Mouse (Mus musculus) midbrain, embryonic 14.5 days (tissue): ENCODE data around the gene Mlycd. TPM values are rescaled to one million over a fixed set of nuclear protein-coding genes. Genes with fewer than 3 reads are reported as not detected.

Experiments used
- ATAC-seq: fragments of 200-750 bp; cut with Nextera tagmentation; 2 replicates; pipeline ENCODE4 v1.8.0; 2017; ENCODE audit warnings: moderate number of reproducible peaks, moderate library complexity; ENCODE audit not compliant: low FRiP score, low TSS enrichment
- DNase-seq: peaks from one replicate; pipeline ENCODE4 v3.0.0-alpha.2; 2015
- H3K27ac ChIP-seq: fragments of 300-500 bp; sonication (generic); replicated peaks from 2 replicates; pipeline ENCODE4 v1.5.1; 2014; ENCODE audit warnings: mild to moderate bottlenecking, low read depth, low read length, moderate library complexity
- H3K27me3 ChIP-seq: fragments of 300-500 bp; sonication (generic); 2 replicates; pipeline ENCODE4 v1.6.1; 2014; ENCODE audit warnings: low read length, control low read depth, mixed read lengths; ENCODE audit not compliant: control insufficient read depth, insufficient read depth
- H3K36me3 ChIP-seq: fragments of 300-500 bp; sonication (generic); 2 replicates; pipeline ENCODE4 v1.6.1; 2014; ENCODE audit warnings: low read length, control low read depth; ENCODE audit not compliant: control insufficient read depth, insufficient read depth
- H3K4me1 ChIP-seq: fragments of 300-500 bp; sonication (generic); 2 replicates; pipeline ENCODE4 v1.6.1; 2014; ENCODE audit warnings: mild to moderate bottlenecking, antibody characterized with exemption, low read length, control low read depth; ENCODE audit not compliant: control insufficient read depth, insufficient read depth
- H3K4me2 ChIP-seq: fragments of 300-500 bp; sonication (generic); 2 replicates; pipeline ENCODE4 v1.6.1; 2014; ENCODE audit warnings: mild to moderate bottlenecking, low read length, moderate library complexity
- H3K4me3 ChIP-seq: fragments of 300-500 bp; sonication (generic); replicated peaks from 2 replicates; pipeline ENCODE4 v1.5.1; 2014; ENCODE audit warnings: low read depth, low read length
- H3K9ac ChIP-seq: fragments of 300-500 bp; sonication (generic); replicated peaks from 2 replicates; pipeline ENCODE4 v1.6.1; 2014; ENCODE audit warnings: mild to moderate bottlenecking, low read length, moderate library complexity
- H3K9me3 ChIP-seq: fragments of 300-500 bp; sonication (generic); 2 replicates; pipeline ENCODE4 v1.6.1; 2016; ENCODE audit warnings: low read length, control low read depth, mixed read lengths; ENCODE audit not compliant: control insufficient read depth
- WGBS: fragments of 180-500 bp; shearing (Covaris S2); extraction: QIAGEN DNeasy Blood & Tissue Kit; methylation state at CpG from one replicate; pipeline ENCODE4 v1.1.7; 2014; 5-methylcytosine and 5-hydroxymethylcytosine counted together
- polyA plus RNA-seq: library from polyadenylated mRNA; unstranded; fragments of >200 nt; fragmentation: Nextera tagmentation; extraction: Ambion mirVana; gene quantifications from 2 replicates; pipeline ENCODE4 v1.2.1, GENCODE M21; 2014

Mlycd gene
- polyA plus RNA-seq, 1 experiment from 2014 or later, result 17.6 TPM

DNA sequence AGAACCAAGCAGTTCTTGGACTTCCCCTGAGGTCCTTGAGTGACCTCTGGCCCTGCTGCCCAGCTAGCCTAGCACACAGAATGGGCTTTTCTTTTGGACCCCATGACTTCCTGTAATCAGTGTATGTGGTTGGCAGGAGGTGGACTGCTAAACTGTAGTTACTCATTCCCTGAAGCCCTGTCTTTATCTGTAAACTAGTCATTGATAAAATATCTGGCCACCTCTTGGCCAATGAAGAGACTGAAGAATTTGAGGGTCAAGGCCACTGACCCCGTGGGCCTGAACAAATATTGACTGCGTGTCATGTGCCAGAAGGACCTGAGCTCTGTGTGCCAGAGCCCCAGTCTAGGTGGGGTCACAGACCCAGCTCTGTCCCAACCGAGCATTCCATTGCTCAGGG is 37.7 kb downstream of the Mlycd start:
- Histone ChIP-seq H3K4me2 (no peak overlapping the region), H3K9ac (no peak overlapping the region), H3K36me3 (no peaks in the 10 kb centered on the region), H3K27ac (no peak overlapping the region), H3K4me3 (no peak overlapping the region), H3K9me3 (no peaks in the 10 kb centered on the region), H3K4me1 (no peaks in the 10 kb centered on the region), H3K27me3 (no peaks in the 10 kb centered on the region)
- 55% methylated on average over 3 of the region's 3 CpGs for WGBS
- no peak for ATAC-seq
- DNase-seq, result no peak

- no peak within 1 kb of the TSS for H3K4me3 ChIP-seq
- no peaks in the 10 kb centered on the region for H3K36me3 ChIP-seq
- no peak within 1 kb of the TSS for H3K4me2 ChIP-seq
- no peak within 1 kb of the TSS for H3K9ac ChIP-seq
- no peaks in the 10 kb centered on the region for H3K27me3 ChIP-seq
- no peaks in the 10 kb centered on the region for H3K9me3 ChIP-seq
- ATAC-seq (no peak), DNase-seq (no peak)
- H3K27ac ChIP-seq, result no peak within 1 kb of the TSS
- 92% methylated on average over 13 of the region's 13 CpGs for WGBS
- H3K4me1 ChIP-seq, result no peaks in the 10 kb centered on the region
Measured at GRCm38 (mm10) chr8:119433582-119434174, 39.0 kb downstream of the Mlycd start, which contains the start of gene Osgin1. Gene Osgin1 (plus strand): TSS chr8:119434124.

DNA sequence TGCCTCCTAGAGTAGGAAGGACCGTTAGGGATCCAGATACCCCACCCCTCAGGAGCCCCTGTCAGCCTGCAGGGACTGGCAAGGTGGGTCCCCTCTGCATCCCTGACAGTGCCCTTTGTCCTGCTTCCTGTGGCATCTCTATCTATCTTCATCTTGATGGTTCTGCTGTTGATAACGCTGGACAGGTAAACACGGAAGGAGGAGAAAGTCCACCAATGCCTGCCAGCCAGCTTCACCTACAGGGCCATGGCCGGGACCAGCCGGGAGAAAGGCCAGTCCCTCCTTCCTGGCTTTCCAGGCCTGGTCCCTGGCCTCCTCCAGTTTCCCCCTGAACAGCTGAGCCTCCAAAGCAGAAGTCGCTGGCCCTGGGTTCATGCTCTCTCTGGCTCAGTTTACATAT is 39.9 kb downstream of the Mlycd start:
- Histone ChIP-seq H3K4me3 (no peak overlapping the region), H3K9ac (no peak overlapping the region), H3K27me3 (no peaks in the 10 kb centered on the region), H3K4me1 (no peaks in the 10 kb centered on the region), H3K9me3 (no peaks in the 10 kb centered on the region), H3K27ac (no peak overlapping the region), H3K36me3 (no peaks in the 10 kb centered on the region), H3K4me2 (no peak overlapping the region)
- WGBS, result 80% methylated on average over 6 of the region's 6 CpGs
- DNase-seq (no peak), ATAC-seq (no peak)

- no peak overlapping the region for H3K4me3 ChIP-seq
- no peak for DNase-seq
- no peaks in the 10 kb centered on the region for H3K27me3 ChIP-seq
- no peak overlapping the region for H3K27ac ChIP-seq
- no peaks in the 10 kb centered on the region for H3K36me3 ChIP-seq
- ATAC-seq, result no peak
- H3K9ac ChIP-seq, result no peak overlapping the region
- H3K4me1 ChIP-seq, result no peaks in the 10 kb centered on the region
- no peaks in the 10 kb centered on the region for H3K9me3 ChIP-seq
- WGBS, result 87% methylated on average over 7 of the region's 7 CpGs
- H3K4me2 ChIP-seq, result no peak overlapping the region
Measured at GRCm38 (mm10) chr8:119435527-119435926, 40.8 kb downstream of the Mlycd start.

DNA sequence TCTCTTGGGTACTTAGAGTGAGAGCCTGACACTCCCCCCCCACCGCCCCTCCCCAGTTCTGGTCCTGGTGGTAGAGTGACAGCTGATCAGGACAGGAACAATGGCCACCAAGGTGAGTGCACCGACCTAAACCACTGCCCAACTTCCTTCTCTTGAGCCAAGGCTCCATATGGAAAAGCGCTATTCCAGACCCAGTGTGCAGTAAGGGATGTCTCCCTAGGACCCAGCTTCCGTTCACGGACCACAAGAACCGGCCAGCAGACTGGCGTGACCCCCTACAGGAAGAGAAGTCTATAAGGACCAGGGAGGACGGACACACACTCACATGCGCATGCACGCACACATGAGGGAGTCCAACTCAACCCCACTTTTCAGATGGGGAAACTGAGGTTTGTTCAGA is 41.7 kb downstream of the Mlycd start:
- Histone ChIP-seq H3K9ac (no peak overlapping the region), H3K4me1 (no peaks in the 10 kb centered on the region), H3K36me3 (no peaks in the 10 kb centered on the region), H3K9me3 (no peaks in the 10 kb centered on the region), H3K27me3 (no peaks in the 10 kb centered on the region), H3K27ac (no peak overlapping the region), H3K4me3 (no peak overlapping the region), H3K4me2 (no peak overlapping the region)
- no peak for DNase-seq
- ATAC-seq, result no peak
- 91% methylated on average over 10 of the region's 10 CpGs for WGBS

DNA sequence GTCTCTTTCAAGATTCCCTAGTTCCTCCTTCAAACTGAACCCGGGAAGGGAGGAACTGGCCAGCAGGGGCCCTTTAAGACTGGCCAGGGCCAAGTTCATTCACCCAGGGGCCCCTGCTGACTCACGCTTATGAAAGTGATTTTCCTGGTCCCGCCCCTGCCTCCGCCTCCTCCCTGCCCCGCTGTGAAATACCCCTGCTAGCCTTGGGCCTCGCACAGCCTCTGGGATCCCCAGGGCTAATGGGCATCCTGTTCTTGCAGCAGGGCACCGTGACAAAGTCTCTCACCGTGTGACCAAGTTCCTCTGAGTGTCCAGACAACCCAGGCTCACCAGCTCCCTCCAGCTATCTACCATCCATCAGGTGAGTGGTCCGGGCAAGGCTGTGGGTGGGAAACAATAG is 42.3 kb downstream of the Mlycd start:
- Histone ChIP-seq H3K4me2 (no peak overlapping the region), H3K27ac (no peak overlapping the region), H3K36me3 (no peaks in the 10 kb centered on the region), H3K4me3 (no peak overlapping the region), H3K9ac (no peak overlapping the region), H3K4me1 (no peaks in the 10 kb centered on the region), H3K27me3 (no peaks in the 10 kb centered on the region), H3K9me3 (no peaks in the 10 kb centered on the region)
- ATAC-seq (no peak), DNase-seq (no peak)
- 22% methylated on average over 9 of the region's 9 CpGs for WGBS

DNA sequence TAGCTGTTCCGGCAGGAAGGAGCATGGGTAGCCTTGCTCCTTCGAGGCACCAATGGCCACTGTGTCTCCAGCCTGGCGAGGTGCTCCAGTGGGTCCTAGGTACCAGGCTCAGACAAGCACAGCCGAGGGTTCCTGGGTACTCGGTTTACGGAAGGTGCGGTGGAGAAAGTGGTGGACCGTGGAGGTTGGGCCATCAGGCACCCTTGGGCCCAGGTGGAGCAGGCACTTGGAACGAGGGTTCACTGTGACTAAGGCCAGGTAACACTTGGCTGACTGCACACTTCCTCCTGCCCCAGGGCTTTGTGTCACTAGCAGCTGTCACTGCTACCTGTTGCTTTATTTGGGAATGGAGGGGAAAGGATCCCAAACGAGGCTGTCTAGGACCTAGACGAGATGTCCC is 42.8 kb downstream of the Mlycd start:
- Histone ChIP-seq H3K4me1 (no peaks in the 10 kb centered on the region), H3K36me3 (no peaks in the 10 kb centered on the region), H3K4me3 (no peak overlapping the region), H3K9ac (no peak overlapping the region), H3K4me2 (no peak overlapping the region), H3K27ac (no peak overlapping the region), H3K9me3 (no peaks in the 10 kb centered on the region), H3K27me3 (no peaks in the 10 kb centered on the region)
- ATAC-seq (no peak), DNase-seq (no peak)
- 70% methylated on average over 11 of the region's 11 CpGs for WGBS

GRCm38 (mm10) chr8:119438876-119439275 is 44.2 kb downstream of the Mlycd start:
- H3K9me3 ChIP-seq, result no peaks in the 10 kb centered on the region
- ATAC-seq, result no peak
- H3K27ac ChIP-seq, result no peak overlapping the region
- no peak for DNase-seq
- no peak overlapping the region for H3K9ac ChIP-seq
- no peaks in the 10 kb centered on the region for H3K4me1 ChIP-seq
- 85% methylated on average over 6 of the region's 6 CpGs for WGBS
- no peaks in the 10 kb centered on the region for H3K36me3 ChIP-seq
- no peaks in the 10 kb centered on the region for H3K27me3 ChIP-seq
- H3K4me2 ChIP-seq, result no peak overlapping the region
- H3K4me3 ChIP-seq, result no peak overlapping the region

- ATAC-seq (no peak), DNase-seq (no peak)
- no peaks in the 10 kb centered on the region for H3K9me3 ChIP-seq
- H3K4me2 ChIP-seq, result no peak overlapping the region
- H3K4me1 ChIP-seq, result no peaks in the 10 kb centered on the region
- no peaks in the 10 kb centered on the region for H3K27me3 ChIP-seq
- no peak overlapping the region for H3K27ac ChIP-seq
- no peak overlapping the region for H3K4me3 ChIP-seq
- no peaks in the 10 kb centered on the region for H3K36me3 ChIP-seq
- 96% methylated on average over 2 of the region's 2 CpGs for WGBS
- no peak overlapping the region for H3K9ac ChIP-seq
Measured at GRCm38 (mm10) chr8:119439424-119439823, 44.7 kb downstream of the Mlycd start.
